Mouse (Mus musculus) c-Kit-positive CD71-positive TER-119-positive erythroid progenitor cells, embryonic 14.5 days (primary cell): Measurements from ENCODE around the gene Helz.
A peak's percentile ranks its signal among the peaks of the same experiment; 100 is the strongest.
"Not testable (repeated sequence)": the region's sequence is repeated elsewhere in the genome, so short reads cannot be mapped to it uniquely, and the experiment has no call there.

ENCODE experiments used
- DNase-seq: peaks from one replicate; pipeline ENCODE4 v3.0.0-alpha.2; 2013; ENCODE audit warnings: low spot score

Gene Helz

DNA sequence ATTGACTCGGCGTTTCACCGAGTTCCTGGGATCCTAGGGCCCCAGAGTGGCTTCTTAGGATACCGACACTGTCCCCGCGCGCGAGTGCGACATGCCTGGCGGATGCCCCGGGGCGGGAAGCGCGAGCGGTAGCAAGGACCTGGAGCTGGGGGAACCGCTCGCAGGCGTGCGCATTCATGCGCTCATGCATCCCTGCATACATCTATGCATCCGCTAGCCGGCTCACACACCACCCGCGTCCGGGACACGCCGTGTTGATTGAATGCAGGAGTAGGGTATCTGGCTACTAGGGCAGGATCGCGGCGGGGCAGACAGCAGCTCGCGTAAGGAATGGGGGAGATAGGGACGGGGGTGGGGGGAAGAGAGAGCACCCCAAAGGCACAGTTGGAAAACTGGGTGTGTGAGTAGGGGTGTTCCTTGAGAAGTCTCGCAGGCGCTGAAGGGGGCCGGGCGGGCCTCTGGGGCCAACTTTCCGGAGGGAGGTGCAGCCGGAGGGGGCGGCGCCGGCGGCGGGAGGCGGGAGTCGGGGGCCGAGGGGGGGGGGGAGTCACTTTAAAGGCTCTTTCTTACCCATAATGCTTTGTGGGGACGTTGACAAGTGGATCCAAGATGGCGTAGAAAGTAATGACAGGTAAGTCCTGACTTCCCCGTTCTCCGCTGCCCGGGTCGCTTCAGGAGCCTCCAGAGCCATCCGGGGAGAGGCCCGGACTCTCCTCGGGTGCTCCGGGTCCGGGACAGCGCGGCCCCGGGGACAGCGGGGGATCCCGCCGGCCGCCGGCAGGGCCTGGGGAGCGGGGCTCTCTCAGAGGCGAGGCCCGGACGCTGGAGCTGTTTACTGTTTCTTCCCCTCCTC is at the start of gene Helz:
Gene Helz, plus strand, starts transcription at position 580 of the 853 bp plus-strand sequence.
- peak; percentile 71 for DNase-seq

DNA sequence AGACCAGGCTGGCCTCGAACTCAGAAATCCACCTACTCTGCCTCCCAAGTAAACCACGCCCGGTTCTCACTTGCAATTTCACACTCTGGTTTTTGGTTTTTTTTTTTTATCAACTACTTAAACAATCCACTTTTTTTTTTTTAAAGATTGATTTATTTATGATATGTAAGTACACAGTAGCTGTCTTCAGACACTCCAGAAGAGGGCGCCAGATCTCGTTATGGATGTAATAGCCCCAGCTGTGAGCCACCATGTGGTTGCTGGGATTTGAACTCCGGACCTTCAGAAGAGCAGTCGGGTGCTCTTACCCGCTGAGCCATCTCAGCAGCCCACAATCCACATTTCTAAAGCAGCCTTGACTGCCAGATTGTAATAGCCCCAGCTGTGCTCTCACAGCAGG is 44.9 kb upstream of the Helz start:
- no peak for DNase-seq

DNA sequence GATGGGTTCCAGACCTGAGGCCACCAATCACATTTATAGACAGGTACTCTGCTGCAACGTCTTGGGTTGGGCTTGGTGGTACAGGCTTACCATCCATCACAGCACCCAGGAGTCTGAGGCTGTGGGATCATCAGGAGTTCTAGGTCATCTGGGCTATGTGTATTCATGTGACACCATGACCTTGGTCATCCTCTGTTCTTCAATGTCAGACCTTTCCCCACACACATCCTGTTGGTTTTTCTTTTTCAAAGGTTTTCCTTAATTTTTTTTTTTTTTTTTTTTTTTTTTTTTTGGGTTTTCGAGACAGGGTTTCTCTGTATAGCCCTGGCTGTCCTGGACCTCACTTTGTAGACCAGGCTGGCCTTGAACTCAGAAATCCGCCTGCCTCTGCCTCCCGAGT is 43.4 kb upstream of the Helz start:
- DNase-seq = not testable (repeated sequence)

DNA sequence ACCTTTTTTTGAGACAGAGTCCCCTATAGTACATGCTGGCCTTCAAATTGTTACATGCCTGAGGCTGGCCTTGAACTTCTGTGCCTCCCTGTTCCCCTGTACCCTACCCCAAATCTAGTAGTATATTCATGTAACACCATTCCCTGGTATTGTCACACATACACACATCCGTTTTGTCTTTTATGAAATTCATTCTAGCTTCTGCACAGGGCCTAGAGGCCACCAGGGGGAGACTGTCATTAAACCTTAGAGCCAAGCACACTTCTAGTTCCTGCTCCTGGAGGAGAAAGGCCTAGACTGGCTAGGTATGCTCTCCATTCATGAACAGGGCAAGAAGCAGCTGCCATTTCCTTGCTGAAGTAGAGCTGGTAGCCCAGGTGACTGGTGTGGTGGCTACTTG is 41.5 kb upstream of the Helz start:
- peak; percentile 26 for DNase-seq

DNA sequence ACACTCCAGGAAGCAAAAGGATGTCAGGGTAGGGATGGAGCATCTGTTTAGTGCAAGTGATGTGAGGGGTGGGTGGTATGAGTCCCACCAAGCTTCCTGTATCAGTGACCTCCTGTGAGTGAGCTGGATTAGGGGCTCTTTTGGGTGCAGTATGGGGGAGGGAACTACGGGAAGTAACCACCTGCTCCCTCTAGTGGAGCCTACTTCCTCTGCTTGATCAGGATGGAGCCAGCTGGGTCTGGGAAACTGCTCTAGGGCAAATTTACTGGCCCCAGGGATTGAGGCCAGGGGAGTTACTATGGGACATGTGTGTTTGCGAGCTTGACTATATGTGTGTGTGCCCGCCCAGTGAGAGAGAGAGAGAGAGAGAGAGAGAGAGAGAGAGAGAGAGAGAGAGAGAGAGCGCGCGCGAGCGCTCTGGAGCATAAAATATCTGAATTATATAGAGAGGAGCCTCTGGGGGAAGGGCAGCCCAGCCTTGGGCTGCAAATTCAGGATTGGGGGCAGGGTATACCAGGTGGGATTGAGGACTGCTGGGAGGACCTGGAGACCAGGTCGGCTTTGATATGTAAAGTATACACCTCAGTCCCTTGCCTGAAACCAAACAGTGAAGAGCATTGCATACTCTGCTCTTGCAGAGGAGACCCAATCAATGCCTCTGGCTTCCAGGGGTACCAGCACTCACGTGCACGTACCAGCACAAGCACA is 37.9 kb upstream of the Helz start:
- DNase-seq = no peak

DNA sequence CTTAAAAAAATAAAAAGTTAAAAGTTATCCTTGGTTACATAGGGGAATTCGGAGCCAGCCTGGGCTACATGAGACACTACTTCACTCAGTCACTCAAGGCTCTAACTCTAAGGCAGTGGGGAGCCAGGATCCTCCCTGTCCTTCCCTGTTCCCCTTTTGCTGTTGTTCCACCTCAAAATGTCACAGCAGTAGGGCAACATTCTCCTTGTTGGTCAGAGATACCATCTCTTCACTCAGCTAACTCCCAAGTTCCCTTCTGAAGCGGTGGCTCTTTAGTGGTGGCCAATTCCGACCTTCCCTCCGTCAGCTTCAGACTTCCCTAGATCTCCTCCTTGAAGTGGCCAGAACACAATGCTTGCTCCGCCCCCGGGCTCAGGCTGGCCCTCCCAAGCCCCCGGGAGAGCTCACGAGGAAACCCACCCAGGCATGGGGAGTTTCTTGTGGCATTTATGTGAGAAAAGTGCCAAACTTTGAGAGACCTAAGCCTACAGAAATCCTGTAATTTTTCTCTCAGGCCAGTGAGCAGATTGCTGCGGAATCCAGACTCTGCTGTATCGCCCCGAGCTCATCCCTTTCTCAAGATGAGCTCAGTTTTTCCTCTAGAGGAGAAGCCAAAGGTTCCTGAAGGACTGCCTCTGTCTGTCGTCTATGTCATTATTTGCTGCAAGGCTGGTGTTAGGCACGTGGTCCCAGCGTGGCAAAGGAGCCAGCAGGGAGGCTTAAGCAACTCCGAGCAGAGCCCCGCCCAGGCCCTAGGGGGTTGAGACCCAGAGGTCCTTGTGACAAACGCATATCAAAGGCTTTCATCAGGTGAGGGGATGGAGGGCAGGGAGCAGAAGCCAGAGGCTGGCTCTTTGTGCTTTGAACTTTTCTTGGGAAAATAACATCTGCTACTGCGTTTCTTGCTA is 37.1 kb upstream of the Helz start:
- no peak for DNase-seq

DNA sequence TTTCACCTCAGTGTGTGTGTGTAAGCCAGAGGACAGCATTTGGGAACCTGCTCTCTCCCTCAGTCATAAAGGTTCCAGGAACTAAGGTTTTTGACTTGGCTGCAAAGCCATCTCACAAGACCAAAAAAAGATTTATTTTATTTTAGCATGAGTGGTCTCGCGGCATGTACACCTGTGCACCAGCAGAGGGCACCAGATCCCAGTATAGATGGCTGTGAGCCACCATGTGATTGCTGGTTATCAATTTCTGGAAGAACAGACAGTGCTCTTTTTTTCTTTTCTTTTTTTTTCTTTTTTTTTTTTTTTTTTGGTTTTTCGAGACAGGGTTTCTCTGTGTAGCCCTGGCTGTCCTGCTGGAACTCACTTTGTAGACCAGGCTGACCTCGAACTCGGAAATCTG is 35.8 kb upstream of the Helz start:
- peak; percentile 64 for DNase-seq

DNA sequence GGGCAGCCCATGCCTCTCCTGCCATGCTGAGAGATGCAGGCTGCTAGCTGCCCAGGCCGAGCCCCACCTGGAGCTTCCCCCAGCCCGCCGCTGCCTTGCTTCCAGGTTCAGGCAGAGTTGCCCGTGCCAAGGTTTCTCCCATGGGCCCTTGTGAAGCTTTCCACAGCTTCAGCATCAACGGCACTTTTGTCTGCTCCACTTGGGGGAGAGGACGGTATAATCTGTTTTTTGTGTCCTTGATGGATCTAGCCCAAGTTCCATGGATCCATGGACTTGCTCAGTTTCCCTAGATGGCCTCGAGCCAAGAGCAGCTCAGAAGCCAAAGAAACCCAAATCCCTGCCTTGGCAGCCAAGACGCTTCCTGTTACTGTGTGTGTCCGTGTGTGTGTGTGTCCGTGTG is 34.7 kb upstream of the Helz start:
- no peak for DNase-seq

DNA sequence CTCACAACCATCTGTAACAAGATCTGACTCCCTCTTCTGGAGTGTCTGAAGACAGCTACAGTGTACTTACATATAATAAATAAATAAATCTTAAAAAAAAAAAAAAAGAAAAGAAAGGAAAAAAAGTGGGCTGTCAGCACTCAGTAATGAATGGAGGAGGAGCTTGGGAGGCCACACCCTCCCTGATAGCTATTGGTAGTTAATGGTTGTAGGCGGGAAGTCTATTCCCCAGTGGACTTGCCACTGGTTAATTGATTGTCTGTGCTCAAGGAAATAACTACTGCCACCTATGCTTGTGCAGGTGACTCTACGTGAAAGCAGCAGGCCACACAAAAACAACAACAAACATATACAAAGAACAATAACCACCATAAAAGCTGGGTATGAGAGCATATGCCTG is 31.3 kb upstream of the Helz start:
- DNase-seq = no peak

DNA sequence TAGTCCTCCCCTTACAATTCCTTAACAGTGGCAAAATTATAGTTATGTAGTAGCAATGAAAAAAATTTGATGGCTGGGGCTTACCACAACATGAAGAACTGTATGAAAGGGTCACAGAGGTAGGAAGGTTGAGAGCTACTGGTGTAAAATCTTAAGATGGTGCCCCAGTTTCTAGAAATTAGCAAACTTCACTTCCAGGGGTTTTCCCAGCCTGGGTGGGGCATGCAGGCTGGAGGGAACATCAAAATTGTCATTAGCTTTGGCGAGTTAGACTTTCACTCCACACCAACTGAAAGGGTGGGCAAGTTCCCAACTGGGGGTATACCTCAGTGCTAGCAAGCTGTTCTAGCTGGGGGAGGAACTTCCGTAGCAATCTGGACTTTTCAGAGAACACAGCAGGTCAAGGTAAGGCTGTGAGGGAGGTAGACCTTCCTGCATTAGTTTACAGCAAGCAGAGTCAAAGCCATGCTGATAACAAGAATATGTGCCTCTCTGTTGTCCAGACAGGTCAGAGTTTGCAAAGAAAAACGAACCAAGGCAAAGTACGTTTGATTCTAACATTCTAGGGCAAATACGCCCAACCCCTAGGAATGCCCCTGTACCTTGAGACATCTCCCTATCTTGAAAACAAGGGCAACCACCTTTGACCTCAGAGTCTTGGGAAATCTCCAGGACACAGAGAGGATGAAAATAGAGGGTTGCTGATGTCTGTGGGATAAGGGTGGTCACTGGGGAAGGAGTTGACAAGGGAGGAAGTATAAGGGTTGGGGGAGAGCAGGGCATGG is 28.9 kb upstream of the Helz start:
- no peak for DNase-seq

DNA sequence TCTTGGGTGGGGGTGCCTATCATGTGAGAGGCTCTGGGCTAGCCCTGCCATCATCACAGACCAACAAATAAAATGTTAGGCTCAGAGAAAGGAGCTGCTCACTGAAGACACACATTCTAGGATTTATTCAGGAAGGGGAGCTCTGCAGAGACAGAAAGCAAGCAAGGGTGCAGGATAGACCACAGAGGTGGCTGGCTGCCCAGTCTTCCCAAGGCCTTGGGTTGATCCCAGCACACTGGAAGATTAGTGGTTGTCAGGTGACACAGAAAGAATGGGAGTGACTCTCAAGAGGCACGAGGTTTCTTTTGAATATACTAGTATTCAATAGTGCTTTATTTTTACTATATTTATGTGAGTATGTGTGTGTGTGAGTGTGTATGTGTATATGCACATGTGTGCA is 26.6 kb upstream of the Helz start:
- DNase-seq = no peak

DNA sequence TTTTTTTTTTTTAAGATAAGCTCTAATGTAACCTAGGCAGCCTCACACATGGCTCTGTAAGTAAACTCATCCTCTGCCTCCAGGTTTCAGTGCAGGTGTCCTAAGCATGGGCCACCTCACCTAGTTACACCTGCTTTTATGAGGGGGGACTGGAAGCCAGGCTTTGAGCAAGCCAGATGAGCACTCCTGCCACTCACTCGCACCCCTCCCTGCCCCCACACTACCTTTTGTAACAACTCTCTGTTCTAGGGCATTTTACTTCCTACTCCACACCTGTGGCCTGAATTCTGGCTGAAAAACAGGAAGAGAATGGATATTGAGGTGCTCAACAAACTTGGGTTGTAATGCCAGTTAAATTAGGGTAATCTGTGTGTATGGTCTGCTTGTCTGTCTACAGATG is 22.8 kb upstream of the Helz start:
- DNase-seq = no peak

DNA sequence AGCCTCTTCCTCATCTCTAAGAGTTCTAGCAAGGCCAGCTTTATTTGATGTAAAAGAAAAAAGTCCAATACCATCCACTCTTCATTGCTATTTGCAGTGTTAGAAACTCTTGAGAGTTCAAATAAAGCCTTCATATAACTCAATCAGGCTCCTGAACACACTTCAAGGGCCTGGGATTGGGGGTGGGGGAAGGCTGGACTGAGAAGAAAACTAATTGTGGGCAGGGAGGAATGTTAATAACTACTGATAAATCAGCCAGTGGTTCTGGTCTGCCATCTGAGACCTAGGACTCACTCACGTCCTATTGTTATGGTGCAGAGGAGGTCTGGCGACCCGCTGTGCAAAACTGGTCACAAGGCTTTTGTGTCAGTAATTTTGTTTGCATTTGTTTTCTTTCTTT is 20.1 kb upstream of the Helz start:
- no peak for DNase-seq

DNA sequence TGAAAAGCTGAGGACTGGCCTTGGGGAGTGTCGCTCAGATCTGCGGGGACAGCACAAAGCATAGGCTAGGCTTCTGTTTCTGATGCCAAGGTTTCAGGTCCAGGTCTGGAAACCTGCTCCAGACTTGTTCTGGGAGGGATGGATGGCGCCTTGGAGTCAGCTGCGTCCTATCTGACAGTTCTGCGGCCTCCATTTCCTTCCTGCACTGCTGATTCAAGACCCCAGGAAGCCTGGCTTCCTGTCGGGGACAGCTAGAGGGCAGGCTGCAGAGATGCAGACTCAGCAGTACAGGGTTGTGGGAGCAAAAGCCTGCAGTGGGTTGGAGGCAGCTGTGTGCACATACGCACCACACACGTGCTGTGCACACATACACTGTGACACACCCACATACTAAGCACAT is 18.4 kb upstream of the Helz start:
- DNase-seq = no peak

DNA sequence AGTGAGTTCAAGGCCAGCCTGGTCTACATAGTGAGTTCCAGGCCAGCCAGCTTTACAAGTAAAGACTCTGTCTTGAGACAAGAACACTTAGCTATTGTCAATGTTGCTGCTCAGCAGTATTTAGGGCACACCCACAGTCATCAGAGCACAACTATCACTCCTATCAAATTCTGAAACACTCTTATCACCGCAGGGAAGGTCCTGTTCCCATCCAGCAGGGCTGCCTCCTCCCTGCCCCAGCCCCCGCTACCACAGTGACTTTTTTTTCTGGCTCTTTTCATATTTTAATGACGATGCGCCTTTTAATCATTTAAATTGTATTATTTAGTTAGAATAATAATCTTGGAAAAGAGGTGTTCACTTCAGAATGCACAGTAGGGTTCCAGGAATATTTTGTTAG is 16.3 kb upstream of the Helz start:
- DNase-seq = no peak

DNA sequence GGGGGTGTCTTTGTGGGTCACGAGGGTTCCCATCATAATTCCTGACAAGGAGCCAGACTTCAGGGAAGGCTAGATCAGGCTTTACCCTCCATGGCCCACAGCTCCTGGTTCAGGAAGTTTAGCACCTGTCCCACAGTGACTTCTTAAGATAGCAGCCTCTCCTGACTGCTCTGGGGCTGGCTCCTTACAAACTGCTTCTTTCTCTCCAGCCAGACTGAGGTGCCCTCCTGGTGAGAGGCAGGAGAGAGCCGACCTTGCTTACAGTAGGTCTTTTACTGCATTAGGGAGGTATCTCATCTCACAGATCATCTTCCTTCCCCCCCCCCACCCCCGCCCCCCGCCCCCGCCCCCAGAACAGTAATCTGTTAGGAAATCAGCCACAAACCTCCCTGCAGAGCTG is 15.5 kb upstream of the Helz start:
- DNase-seq = no peak

DNA sequence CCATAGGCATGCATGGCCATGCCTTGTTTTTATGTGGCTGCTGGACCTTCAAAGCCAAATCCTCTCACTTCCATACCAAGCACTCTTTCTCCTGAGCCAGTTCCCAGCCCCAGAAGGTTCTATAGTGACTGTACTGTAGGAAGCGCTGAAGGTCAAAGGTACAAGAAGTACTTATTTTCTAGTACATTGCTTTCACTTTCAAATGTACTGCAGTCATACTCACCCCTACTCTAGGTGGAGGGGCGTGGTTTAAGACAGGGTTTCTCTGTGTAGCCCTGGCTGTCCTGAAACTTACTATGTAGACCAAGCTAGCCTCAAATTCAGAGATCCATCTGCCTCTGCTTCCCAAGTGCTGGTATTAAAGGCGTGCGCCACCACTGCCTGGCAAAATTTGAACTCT is 8.7 kb upstream of the Helz start:
- no peak for DNase-seq

DNA sequence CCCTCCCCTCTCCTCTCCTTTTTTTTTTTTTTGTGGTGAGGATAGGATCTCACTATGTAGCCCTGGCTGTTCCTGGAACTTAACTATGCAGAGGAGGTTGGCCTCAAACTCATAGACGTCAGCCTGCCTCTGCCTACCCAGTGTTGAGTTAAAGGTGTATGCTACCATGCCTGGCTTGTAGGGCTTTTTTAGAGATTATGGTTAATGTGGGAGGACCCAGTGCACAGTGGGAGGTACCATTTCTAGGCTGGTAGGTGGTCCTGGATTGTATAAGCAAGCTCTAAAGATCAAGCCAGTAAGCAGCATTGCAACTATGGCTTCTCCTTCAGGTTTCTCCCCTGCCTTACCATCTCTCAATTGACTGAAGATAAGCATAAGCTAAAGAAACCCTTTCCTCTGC is 7.4 kb upstream of the Helz start:
- DNase-seq = no peak

DNA sequence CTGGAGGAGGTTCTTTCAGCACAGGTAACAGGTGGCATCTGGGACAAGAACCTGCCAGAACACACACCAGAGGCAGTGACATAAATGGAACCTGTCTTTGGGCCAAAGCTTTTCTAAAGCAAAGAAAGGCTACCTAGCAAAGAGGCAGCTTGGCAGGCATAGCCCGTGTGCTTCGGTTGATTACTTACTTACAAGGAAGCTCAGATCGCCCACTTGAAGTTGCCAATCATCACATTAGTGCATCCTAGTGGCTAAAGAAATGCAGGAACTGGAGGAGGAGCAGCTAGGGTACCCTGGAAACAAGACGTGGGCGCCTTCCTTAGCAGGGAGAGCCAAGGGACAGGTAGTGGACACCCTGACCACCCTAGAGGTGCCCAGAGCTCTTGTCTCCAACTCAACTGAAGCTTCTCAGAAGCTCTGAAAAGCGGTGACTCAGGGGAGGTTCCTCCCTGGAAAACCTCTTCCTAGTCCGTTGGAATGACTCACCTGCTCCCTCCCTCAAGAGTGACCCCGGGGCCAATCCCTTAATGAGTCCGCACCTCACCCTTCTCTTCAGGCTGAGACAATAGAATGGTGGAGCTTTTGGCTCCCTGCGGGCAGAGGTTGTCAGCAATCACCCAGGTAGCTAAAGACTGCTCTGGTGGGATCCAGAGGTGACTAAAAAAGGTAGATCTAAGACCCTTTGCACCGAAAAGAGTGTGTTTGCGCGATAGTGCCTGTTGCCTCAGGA is 1.8 kb upstream of the Helz start:
- DNase-seq = no peak

DNA sequence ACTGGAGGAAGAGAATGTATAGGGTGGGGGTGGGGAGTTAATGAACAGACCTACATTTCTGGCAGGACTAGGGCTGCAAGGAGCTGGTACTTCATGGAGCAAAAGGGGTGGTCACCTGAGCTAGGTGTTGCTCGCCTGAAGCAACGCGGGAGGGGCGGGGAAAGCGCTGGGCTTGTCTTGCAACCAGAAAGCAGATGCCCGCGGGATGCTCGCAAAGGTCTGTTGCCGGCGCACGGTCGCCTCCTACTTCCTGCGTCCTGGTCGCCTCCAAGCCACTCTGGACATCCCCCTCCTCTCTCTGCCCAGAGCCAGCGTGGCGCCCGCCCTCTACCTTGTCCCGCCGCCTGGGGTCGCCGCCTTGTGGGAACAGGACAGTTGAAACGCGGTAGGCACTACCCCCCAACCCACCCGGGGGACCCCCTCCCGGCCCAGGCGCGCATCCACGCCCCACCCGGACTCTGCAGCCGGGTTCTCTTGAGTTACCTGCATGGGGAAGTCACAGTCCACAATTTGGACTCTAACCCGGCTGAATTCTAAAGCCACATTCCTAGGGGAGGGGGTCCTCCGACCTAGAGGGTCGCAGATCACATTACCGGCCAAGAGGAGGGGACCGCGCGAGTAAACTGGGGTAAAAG is 946 bp upstream of the Helz start:
- DNase-seq = no peak
